Mouse (Mus musculus) megakaryocyte-erythroid progenitor cell, adult 5-6 weeks (primary cell): Measurements from ENCODE around the gene C530008M17Rik. TPM values are rescaled to one million over a fixed set of nuclear protein-coding genes. Genes with fewer than 3 reads are reported as not detected.
"Not testable (repeated sequence)": the region's sequence is repeated elsewhere in the genome, so short reads cannot be mapped to it uniquely, and the experiment has no call there.

Source experiments
- ATAC-seq: replicated peaks from 2 replicates; pipeline ENCODE4 v1.8.0; 2016; ENCODE audit warnings: mild to moderate bottlenecking, inconsistent platforms; ENCODE audit not compliant: severe bottlenecking, poor library complexity, low FRiP score, low TSS enrichment
- total RNA-seq, 2 experiments: library from RNA; stranded (forward) in 1 of 2; stranded (reverse) in 1 of 2; fragments of 200-1000, 215-1000 nt in 1 of 2; fragments of >200 nt in 1 of 2; fragmentation: Nextera tagmentation in 1 of 2; gene quantifications; 2 replicates each; pipeline ENCODE4 v1.2.3; 2014 to 2017

C530008M17Rik gene
- total RNA-seq, 2 experiments from 2014 or later = 11.9 to 38.6 TPM

GRCm38 (mm10) chr5:76857103-76858015 lies 201.0 kb downstream of the C530008M17Rik start:
- no peak; the same call in 1 of the 2 replicates for ATAC-seq

- ATAC-seq = no peak
Observed at GRCm38 (mm10) chr5:76858444-76858843, 202.1 kb downstream of the C530008M17Rik start.

GRCm38 (mm10) chr5:76866819-76867218 lies 210.5 kb downstream of the C530008M17Rik start:
- no peak for ATAC-seq

- peak; percentile 95 for ATAC-seq
Observed at GRCm38 (mm10) chr5:76868693-76869286, 212.5 kb downstream of the C530008M17Rik start.

GRCm38 (mm10) chr5:76869553-76869952 lies 213.2 kb downstream of the C530008M17Rik start:
- ATAC-seq = peak; percentile 61

GRCm38 (mm10) chr5:76876106-76876758 lies 219.9 kb downstream of the C530008M17Rik start:
- ATAC-seq = no peak

GRCm38 (mm10) chr5:76884107-76884506 lies 227.8 kb downstream of the C530008M17Rik start:
- no peak for ATAC-seq

GRCm38 (mm10) chr5:76887011-76887410 lies 230.7 kb downstream of the C530008M17Rik start:
- no peak for ATAC-seq

- ATAC-seq = no peak
Observed at GRCm38 (mm10) chr5:76892608-76893007, 236.3 kb downstream of the C530008M17Rik start.

GRCm38 (mm10) chr5:76893084-76893483 lies 236.8 kb downstream of the C530008M17Rik start:
- no peak for ATAC-seq

GRCm38 (mm10) chr5:76902131-76902530 lies 245.8 kb downstream of the C530008M17Rik start:
- no peak for ATAC-seq

GRCm38 (mm10) chr5:76904713-76905404 lies 248.5 kb downstream of the C530008M17Rik start:
- ATAC-seq = no peak

GRCm38 (mm10) chr5:76905405-76906154 lies 249.3 kb downstream of the C530008M17Rik start, which contains the start of gene Aasdh:
Gene Aasdh (minus strand): TSS chr5:76905514.
- peak; percentile 92 for ATAC-seq

GRCm38 (mm10) chr5:76906155-76906499 lies 249.8 kb downstream of the C530008M17Rik start:
- peak; percentile 35 for ATAC-seq

- no peak for ATAC-seq
Observed at GRCm38 (mm10) chr5:76910807-76911206, 254.5 kb downstream of the C530008M17Rik start.

GRCm38 (mm10) chr5:76912522-76912921 lies 256.2 kb downstream of the C530008M17Rik start:
- not testable (repeated sequence) for ATAC-seq

GRCm38 (mm10) chr5:76922833-76923232 lies 266.5 kb downstream of the C530008M17Rik start:
- ATAC-seq = no peak
